Mouse (Mus musculus): Measurements from ENCODE around the gene Lfng. TPM values are rescaled to one million over a fixed set of nuclear protein-coding genes. Genes with fewer than 3 reads are reported as not detected.

The Lfng gene
- polyA plus RNA-seq, 1 experiment: not detected

- WGBS: 13% methylated on average over 16 of the region's 16 CpGs
- peaks cover 50% of the 10 kb centered on the region for H3K4me1 ChIP-seq (ENCODE audit: control insufficient read depth, insufficient read depth, low read length)
- TF ChIP-seq CTCF (IDR thresholded peaks at IDR 0.05; ENCODE audit: insufficient read depth, low read depth, low read length): no peak
- TF ChIP-seq POLR2A (IDR thresholded peaks at IDR 0.05; ENCODE audit: insufficient read depth, low read depth, low read length): no peak
- peak overlapping the region; percentile 77 for H3K27ac ChIP-seq (ENCODE audit: insufficient read depth, low read depth, low read length)
- no peak overlapping the region for H3K4me3 ChIP-seq (ENCODE audit: insufficient read depth, low read depth, low read length)
Observed at GRCm38 (mm10) chr5:140659607-140660272, 52.6 kb downstream of the Lfng start.

DNA sequence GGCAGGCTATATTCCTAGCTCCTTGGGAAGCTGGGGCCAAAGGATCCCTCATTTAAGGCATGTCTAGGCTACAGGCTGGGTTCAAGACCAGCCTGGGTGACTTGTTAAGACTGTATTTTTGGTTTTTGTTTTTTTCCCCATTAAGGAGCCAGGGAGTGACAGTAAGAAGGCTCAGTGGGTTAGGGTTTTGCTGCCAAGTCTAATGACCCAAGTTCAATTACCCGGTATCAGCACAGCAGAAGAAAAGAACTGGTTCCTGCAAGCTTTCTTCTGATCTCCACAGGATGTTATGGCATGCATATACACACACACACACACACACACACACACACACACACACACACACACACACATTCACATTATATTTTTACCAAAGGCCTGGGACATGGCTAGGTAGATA lies 53.3 kb downstream of the Lfng start:
- Histone ChIP-seq H3K27ac (ENCODE audit: insufficient read depth, low read depth, low read length) (peak overlapping the region; percentile 77), H3K4me3 (ENCODE audit: insufficient read depth, low read depth, low read length) (no peak overlapping the region), H3K4me1 (ENCODE audit: control insufficient read depth, insufficient read depth, low read length) (peaks cover 56% of the 10 kb centered on the region)
- WGBS: 55% methylated on average over 1 of the region's 1 CpGs
- TF ChIP-seq CTCF (IDR thresholded peaks at IDR 0.05; ENCODE audit: insufficient read depth, low read depth, low read length) (no peak), POLR2A (IDR thresholded peaks at IDR 0.05; ENCODE audit: insufficient read depth, low read depth, low read length) (no peak)

GRCm38 (mm10) chr5:140661427-140661826 lies 54.3 kb downstream of the Lfng start:
- WGBS: 73% methylated on average over 8 of the region's 8 CpGs
- Histone ChIP-seq H3K4me3 (ENCODE audit: insufficient read depth, low read depth, low read length) (no peak overlapping the region), H3K4me1 (ENCODE audit: control insufficient read depth, insufficient read depth, low read length) (peaks cover 65% of the 10 kb centered on the region), H3K27ac (ENCODE audit: insufficient read depth, low read depth, low read length) (peak overlapping the region; percentile 85)
- TF ChIP-seq POLR2A (IDR thresholded peaks at IDR 0.05; ENCODE audit: insufficient read depth, low read depth, low read length) (no peak), CTCF (IDR thresholded peaks at IDR 0.05; ENCODE audit: insufficient read depth, low read depth, low read length) (no peak)

- no peak for TF ChIP-seq POLR2A (IDR thresholded peaks at IDR 0.05; ENCODE audit: insufficient read depth, low read depth, low read length)
- no peak for TF ChIP-seq CTCF (IDR thresholded peaks at IDR 0.05; ENCODE audit: insufficient read depth, low read depth, low read length)
- 38% methylated on average over 12 of the region's 12 CpGs for WGBS
- Histone ChIP-seq H3K4me3 (ENCODE audit: insufficient read depth, low read depth, low read length) (no peak overlapping the region), H3K4me1 (ENCODE audit: control insufficient read depth, insufficient read depth, low read length) (peaks cover 66% of the 10 kb centered on the region), H3K27ac (ENCODE audit: insufficient read depth, low read depth, low read length) (peak overlapping the region; percentile 85)
Observed at GRCm38 (mm10) chr5:140661875-140662643, 54.9 kb downstream of the Lfng start.

DNA sequence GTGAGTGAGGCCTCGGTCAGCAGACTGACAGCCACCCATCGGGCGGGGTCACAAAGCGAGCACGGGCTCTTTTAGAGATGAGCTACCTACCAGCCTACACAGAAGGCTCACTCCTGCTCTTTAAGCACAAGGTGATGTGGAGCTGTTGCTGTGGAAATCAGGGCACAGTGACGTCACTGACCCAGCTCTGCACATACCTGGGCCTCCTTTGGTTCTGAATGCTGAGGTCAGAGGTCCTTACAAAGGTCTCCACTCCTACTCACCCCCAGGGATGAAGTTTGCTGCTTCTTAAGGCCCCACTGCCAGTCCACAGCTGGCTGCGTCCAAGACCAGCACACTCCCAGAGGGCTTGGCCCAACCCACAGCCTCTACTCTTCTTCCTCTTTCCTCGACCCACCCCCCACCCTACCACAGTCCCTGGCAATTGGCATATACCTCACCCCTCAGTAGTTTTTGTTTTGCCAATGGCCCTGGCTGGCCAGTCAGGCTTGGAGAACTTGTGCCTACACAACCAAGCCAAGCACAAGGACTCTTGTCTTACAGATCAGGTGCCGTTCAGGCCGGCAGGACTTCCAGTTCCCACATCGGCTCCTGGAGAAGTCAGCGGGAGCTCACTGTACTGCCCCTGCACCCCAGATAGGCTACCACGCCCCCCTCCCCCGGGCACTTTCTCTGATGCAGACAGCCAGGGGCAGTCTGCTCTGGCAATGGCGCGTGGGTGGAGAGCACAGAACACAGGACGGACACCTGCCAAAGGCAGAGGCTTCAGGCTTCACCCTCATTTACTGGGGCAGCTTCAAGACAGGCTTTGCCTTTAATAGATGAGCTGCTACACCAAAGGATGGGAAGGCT lies 55.8 kb downstream of the Lfng start:
- 40% methylated on average over 17 of the region's 17 CpGs for WGBS
- peaks cover 68% of the 10 kb centered on the region for H3K4me1 ChIP-seq (ENCODE audit: control insufficient read depth, insufficient read depth, low read length)

DNA sequence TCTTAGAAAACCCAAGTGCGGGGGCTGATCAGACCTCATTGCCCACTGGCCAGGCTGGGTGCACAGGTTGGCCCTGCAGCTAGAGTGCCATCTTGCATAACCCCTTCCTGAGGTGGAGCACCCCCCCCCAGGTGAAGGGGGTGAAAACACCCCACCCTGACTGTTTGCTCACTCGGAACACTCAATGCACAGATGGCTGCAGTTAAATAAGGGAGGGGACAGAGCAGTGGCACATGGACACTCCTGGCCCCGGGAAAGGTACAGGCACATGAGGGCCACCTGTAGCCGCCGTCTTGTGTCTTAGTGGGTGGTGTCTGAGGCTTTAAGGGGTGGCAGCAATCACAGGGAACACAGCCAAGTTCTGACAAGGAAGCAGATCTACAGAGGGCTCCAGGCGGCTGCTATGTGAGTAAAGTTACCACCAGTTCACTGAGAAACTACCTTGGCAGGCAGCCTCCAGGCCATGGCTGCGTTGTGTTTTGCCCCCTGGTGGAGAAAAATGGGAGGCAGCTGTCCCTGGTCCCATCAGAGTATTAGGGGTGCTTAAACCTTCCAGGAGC lies 56.6 kb downstream of the Lfng start:
- 19% methylated on average over 7 of the region's 7 CpGs for WGBS
- H3K4me3 ChIP-seq (ENCODE audit: insufficient read depth, low read depth, low read length): no peak overlapping the region
- TF ChIP-seq POLR2A (IDR thresholded peaks at IDR 0.05; ENCODE audit: insufficient read depth, low read depth, low read length) (no peak), CTCF (IDR thresholded peaks at IDR 0.05; ENCODE audit: insufficient read depth, low read depth, low read length) (peak; percentile 56; the same call in 1 of the 2 replicates)
- peak overlapping the region; percentile 16; the same call in 1 of the 2 replicates for H3K27ac ChIP-seq (ENCODE audit: insufficient read depth, low read depth, low read length)
- H3K4me1 ChIP-seq (ENCODE audit: control insufficient read depth, insufficient read depth, low read length): peaks cover 68% of the 10 kb centered on the region

More for the DNA sequence above, 55.8 kb downstream of the Lfng start:
- Histone ChIP-seq H3K4me3 (ENCODE audit: insufficient read depth, low read depth, low read length) (no peak overlapping the region), H3K27ac (ENCODE audit: insufficient read depth, low read depth, low read length) (peak overlapping the region; percentile 85)
- TF ChIP-seq POLR2A (IDR thresholded peaks at IDR 0.05; ENCODE audit: insufficient read depth, low read depth, low read length) (no peak), CTCF (IDR thresholded peaks at IDR 0.05; ENCODE audit: insufficient read depth, low read depth, low read length) (no peak)

Other genes starting within 250 kb of the Lfng start
- not detected in 2 replicates for gene Snx8, start 218.1 kb upstream of the Lfng start, polyA plus RNA-seq (2012; ENCODE audit: insufficient read depth, insufficient read length, low replicate concordance, missing spikeins)
- not detected in 2 replicates for gene Eif3b, start 188.0 kb upstream of the Lfng start, polyA plus RNA-seq (2012; ENCODE audit: insufficient read depth, insufficient read length, low replicate concordance, missing spikeins)
- not detected in 2 replicates for gene Gm4869, start 161.7 kb upstream of the Lfng start, polyA plus RNA-seq (2012; ENCODE audit: insufficient read depth, insufficient read length, low replicate concordance, missing spikeins)
- not detected in 2 replicates for gene Chst12, start 101.8 kb upstream of the Lfng start, polyA plus RNA-seq (2012; ENCODE audit: insufficient read depth, insufficient read length, low replicate concordance, missing spikeins)
- not detected in 2 replicates for gene Grifin, start 42.2 kb upstream of the Lfng start, polyA plus RNA-seq (2012; ENCODE audit: insufficient read depth, insufficient read length, low replicate concordance, missing spikeins)
- not detected in 2 replicates for gene Ttyh3, start 41.7 kb downstream of the Lfng start, polyA plus RNA-seq (2012; ENCODE audit: insufficient read depth, insufficient read length, low replicate concordance, missing spikeins)
- not detected in 2 replicates for gene Iqce, start 95.1 kb downstream of the Lfng start, polyA plus RNA-seq (2012; ENCODE audit: insufficient read depth, insufficient read length, low replicate concordance, missing spikeins)
- not detected in 2 replicates for gene Brat1, start 97.7 kb downstream of the Lfng start, polyA plus RNA-seq (2012; ENCODE audit: insufficient read depth, insufficient read length, low replicate concordance, missing spikeins)
- gene Amz1, start 116.8 kb downstream of the Lfng start, polyA plus RNA-seq (2012; ENCODE audit: insufficient read depth, insufficient read length, low replicate concordance, missing spikeins): not detected in 2 replicates
- gene Gna12, start 223.1 kb downstream of the Lfng start, polyA plus RNA-seq (2012; ENCODE audit: insufficient read depth, insufficient read length, low replicate concordance, missing spikeins): not detected in 2 replicates